Mouse (Mus musculus) left cerebral cortex, adult 6 months (tissue): ENCODE results near the gene Caskin2. TPM values are rescaled to one million over a fixed set of nuclear protein-coding genes. Genes with fewer than 3 reads are reported as not detected.

Source experiments
- long read RNA-seq, 2 experiments: library from polyadenylated mRNA; unstranded; transcript quantifications; one replicate each; pipeline ENCODE4 v2.0.0; 2019 to 2020
- polyA plus RNA-seq: library from polyadenylated mRNA; unstranded; fragments of <200 nt; fragmentation: Nextera tagmentation; gene quantifications from 2 replicates; pipeline ENCODE4 v1.2.3, GENCODE M21; 2021

Gene Caskin2
- polyA plus RNA-seq, result 8.5 and 14.8 TPM in 2 replicates
- long read RNA-seq, experiment 1, partial matches to known transcripts, result 12 of 13 reads
- long read RNA-seq, experiment 1, other reads (novel, unspliced or antisense), result 1 of 13 reads
- long read RNA-seq, experiment 2, partial matches to known transcripts, result 1 of 6 reads
- long read RNA-seq, experiment 2, other reads (novel, unspliced or antisense), result 4 of 6 reads

GRCm38 (mm10) chr11:115813507-115814296 is at the start of gene Caskin2:
Caskin2 (minus strand) TSS chr11:115813639.

GRCm38 (mm10) chr11:115858354-115858753 is 44.9 kb upstream of the Caskin2 start, which contains the start of gene Myo15b:
Myo15b (plus strand) TSS chr11:115858406.

GRCm38 (mm10) chr11:115823774-115824740 is 10.6 kb upstream of the Caskin2 start, which contains the start of gene Llgl2:
Llgl2 (plus strand) TSS chr11:115824049.

GRCm38 (mm10) chr11:115814605-115815450 is 1.4 kb upstream of the Caskin2 start, which contains the start of gene Tsen54:
Tsen54 (plus strand) TSS chr11:115814724.

GRCm38 (mm10) chr11:115765103-115765606 is 48.3 kb downstream of the Caskin2 start, which contains the start of gene Tmem94:
Tmem94 (plus strand) TSS chr11:115765433.

Other genes with a start within 250 kb of the Caskin2 start
- 24.0 and 25.4 TPM in 2 replicates for gene Nup85, start 249.2 kb downstream of the Caskin2 start, polyA plus RNA-seq
- gene Mrps7, start 209.7 kb downstream of the Caskin2 start, polyA plus RNA-seq, result 52.9 and 69.6 TPM in 2 replicates
- gene Gga3, start 209.6 kb downstream of the Caskin2 start, polyA plus RNA-seq, result 5.6 and 19.8 TPM in 2 replicates
- 21.1 and 23.1 TPM in 2 replicates for gene Mif4gd, start 200.7 kb downstream of the Caskin2 start, polyA plus RNA-seq
- 42.4 and 49.2 TPM in 2 replicates for gene Slc25a19, start 185.3 kb downstream of the Caskin2 start, polyA plus RNA-seq
- 18.5 and 33.1 TPM in 2 replicates for gene Grb2, start 105.0 kb downstream of the Caskin2 start, polyA plus RNA-seq
- gene Tmem94, start 48.2 kb downstream of the Caskin2 start, polyA plus RNA-seq, result 18.1 and 22.2 TPM in 2 replicates
- 5.4 and 6.0 TPM in 2 replicates for gene Tsen54, start 1.1 kb upstream of the Caskin2 start, polyA plus RNA-seq
- 7.0 and 7.4 TPM in 2 replicates for gene Llgl2, start 10.4 kb upstream of the Caskin2 start, polyA plus RNA-seq
- gene Myo15b, start 44.8 kb upstream of the Caskin2 start, polyA plus RNA-seq, result 0.14 TPM in 1 of 2 replicates, not detected in the other
- gene Smim5, start 86.3 kb upstream of the Caskin2 start, polyA plus RNA-seq, result 1.4 and 1.7 TPM in 2 replicates
- not detected in 2 replicates for gene Smim6, start 98.4 kb upstream of the Caskin2 start, polyA plus RNA-seq
- 26.6 and 36.8 TPM in 2 replicates for gene Sap30bp, start 119.6 kb upstream of the Caskin2 start, polyA plus RNA-seq
- gene Recql5, start 119.8 kb upstream of the Caskin2 start, polyA plus RNA-seq, result 7.0 and 8.5 TPM in 2 replicates
- gene Itgb4, start 161.1 kb upstream of the Caskin2 start, polyA plus RNA-seq, result 3.5 and 3.7 TPM in 2 replicates
- 19.0 and 23.7 TPM in 2 replicates for gene Galk1, start 199.1 kb upstream of the Caskin2 start, polyA plus RNA-seq
- 208 and 343 TPM in 2 replicates for gene H3f3b, start 214.3 kb upstream of the Caskin2 start, polyA plus RNA-seq
- gene Unk, start 216.7 kb upstream of the Caskin2 start, polyA plus RNA-seq, result 5.8 and 7.4 TPM in 2 replicates